Mouse (Mus musculus): ENCODE results near the gene Nemp1. TPM values are rescaled to one million over a fixed set of nuclear protein-coding genes. Genes with fewer than 3 reads are reported as not detected.

The Nemp1 gene
- polyA plus RNA-seq, 1 experiment from 2014 or later: 9.3 TPM

DNA sequence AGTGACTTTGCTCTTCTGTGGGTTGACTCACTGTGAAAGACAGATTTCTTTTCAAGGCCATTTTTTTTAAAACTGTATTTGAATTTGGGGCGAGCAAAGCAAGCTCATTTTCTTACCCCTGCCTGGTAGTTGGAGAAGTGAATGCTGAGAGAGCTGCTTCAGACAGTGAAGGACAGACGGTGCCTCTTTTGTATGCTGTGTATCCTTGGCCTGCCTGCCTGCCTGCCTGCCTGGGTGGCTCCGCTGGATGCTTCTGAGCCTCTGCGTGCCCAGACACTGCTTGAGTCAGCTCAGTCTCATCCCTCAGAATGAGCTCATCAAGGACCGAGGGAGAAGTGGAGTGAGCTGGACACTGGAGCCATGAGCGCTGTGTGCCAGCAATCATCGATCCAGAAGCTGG is 32.3 kb downstream of the Nemp1 start:
- Histone ChIP-seq H3K36me3 (ENCODE audit: control insufficient read depth, insufficient read depth, low read length) (no peaks in the 10 kb centered on the region), H3K27ac (ENCODE audit: low read depth, low read length) (no peak overlapping the region), H3K9me3 (ENCODE audit: control insufficient read depth, low read length) (no peaks in the 10 kb centered on the region), H3K4me2 (replicated peaks; ENCODE audit: low read depth, low read length) (no peak overlapping the region), H3K9ac (ENCODE audit: low read depth, low read length) (no peak overlapping the region), H3K27me3 (ENCODE audit: control insufficient read depth, insufficient read depth, low read length) (no peaks in the 10 kb centered on the region), H3K4me1 (replicated peaks; ENCODE audit: control insufficient read depth, insufficient read depth, low read length) (no peaks in the 10 kb centered on the region), H3K4me3 (ENCODE audit: low read depth, low read length) (no peak overlapping the region)
- no peak for ATAC-seq (ENCODE audit: low FRiP score)
- 95% methylated on average over 7 of the region's 7 CpGs for WGBS
- no peak for DNase-seq (ENCODE audit: low spot score)

- H3K4me2 ChIP-seq (replicated peaks; ENCODE audit: low read depth, low read length): no peak overlapping the region
- no peak overlapping the region for H3K27ac ChIP-seq (ENCODE audit: low read depth, low read length)
- H3K36me3 ChIP-seq (ENCODE audit: control insufficient read depth, insufficient read depth, low read length): no peaks in the 10 kb centered on the region
- DNase-seq (ENCODE audit: low spot score) (peak; percentile 12), ATAC-seq (ENCODE audit: low FRiP score) (no peak)
- WGBS: 43% methylated on average over 4 of the region's 4 CpGs
- H3K4me1 ChIP-seq (replicated peaks; ENCODE audit: control insufficient read depth, insufficient read depth, low read length): no peaks in the 10 kb centered on the region
- no peak overlapping the region for H3K9ac ChIP-seq (ENCODE audit: low read depth, low read length)
- H3K4me3 ChIP-seq (ENCODE audit: low read depth, low read length): no peak overlapping the region
- H3K9me3 ChIP-seq (ENCODE audit: control insufficient read depth, low read length): no peaks in the 10 kb centered on the region
- no peaks in the 10 kb centered on the region for H3K27me3 ChIP-seq (ENCODE audit: control insufficient read depth, insufficient read depth, low read length)
Observed at GRCm38 (mm10) chr10:127703299-127703698, 36.6 kb downstream of the Nemp1 start.

- no peak for DNase-seq (ENCODE audit: low spot score)
- Histone ChIP-seq H3K36me3 (ENCODE audit: control insufficient read depth, insufficient read depth, low read length) (no peaks in the 10 kb centered on the region), H3K9me3 (ENCODE audit: control insufficient read depth, low read length) (no peaks in the 10 kb centered on the region), H3K4me3 (ENCODE audit: low read depth, low read length) (no peak overlapping the region), H3K9ac (ENCODE audit: low read depth, low read length) (no peak overlapping the region), H3K4me2 (replicated peaks; ENCODE audit: low read depth, low read length) (no peak overlapping the region), H3K27me3 (ENCODE audit: control insufficient read depth, insufficient read depth, low read length) (no peaks in the 10 kb centered on the region), H3K4me1 (replicated peaks; ENCODE audit: control insufficient read depth, insufficient read depth, low read length) (no peaks in the 10 kb centered on the region), H3K27ac (ENCODE audit: low read depth, low read length) (no peak overlapping the region)
- 83% methylated on average over 2 of the region's 2 CpGs for whole genome bisulfite sequencing
- ATAC-seq (ENCODE audit: low FRiP score): no peak
Observed at GRCm38 (mm10) chr10:127704293-127704692, 37.6 kb downstream of the Nemp1 start.

GRCm38 (mm10) chr10:127704766-127705220 is 38.1 kb downstream of the Nemp1 start, which contains the start of gene Myo1a:
TSS of gene Myo1a (plus strand) at chr10:127705170.
- no peak within 1 kb of the TSS for H3K4me3 ChIP-seq (ENCODE audit: low read depth, low read length)
- no peaks in the 10 kb centered on the region for H3K36me3 ChIP-seq (ENCODE audit: control insufficient read depth, insufficient read depth, low read length)
- 57% methylated on average over 2 of the region's 2 CpGs for WGBS
- DNase-seq (ENCODE audit: low spot score) (no peak), ATAC-seq (ENCODE audit: low FRiP score) (no peak)
- H3K4me2 ChIP-seq (replicated peaks; ENCODE audit: low read depth, low read length): no peak within 1 kb of the TSS
- no peak within 1 kb of the TSS for H3K9ac ChIP-seq (ENCODE audit: low read depth, low read length)
- H3K27ac ChIP-seq (ENCODE audit: low read depth, low read length): no peak within 1 kb of the TSS
- no peaks in the 10 kb centered on the region for H3K27me3 ChIP-seq (ENCODE audit: control insufficient read depth, insufficient read depth, low read length)
- no peaks in the 10 kb centered on the region for H3K4me1 ChIP-seq (replicated peaks; ENCODE audit: control insufficient read depth, insufficient read depth, low read length)
- no peaks in the 10 kb centered on the region for H3K9me3 ChIP-seq (ENCODE audit: control insufficient read depth, low read length)

GRCm38 (mm10) chr10:127705783-127706182 is 39.1 kb downstream of the Nemp1 start:
- WGBS: 91% methylated on average over 4 of the region's 4 CpGs
- Histone ChIP-seq H3K36me3 (ENCODE audit: control insufficient read depth, insufficient read depth, low read length) (no peaks in the 10 kb centered on the region), H3K4me1 (replicated peaks; ENCODE audit: control insufficient read depth, insufficient read depth, low read length) (no peaks in the 10 kb centered on the region), H3K27ac (ENCODE audit: low read depth, low read length) (no peak overlapping the region), H3K4me2 (replicated peaks; ENCODE audit: low read depth, low read length) (no peak overlapping the region), H3K9me3 (ENCODE audit: control insufficient read depth, low read length) (no peaks in the 10 kb centered on the region), H3K4me3 (ENCODE audit: low read depth, low read length) (no peak overlapping the region), H3K9ac (ENCODE audit: low read depth, low read length) (no peak overlapping the region), H3K27me3 (ENCODE audit: control insufficient read depth, insufficient read depth, low read length) (no peaks in the 10 kb centered on the region)
- DNase-seq (ENCODE audit: low spot score) (no peak), ATAC-seq (ENCODE audit: low FRiP score) (no peak)

- Histone ChIP-seq H3K9me3 (ENCODE audit: control insufficient read depth, low read length) (no peaks in the 10 kb centered on the region), H3K27ac (ENCODE audit: low read depth, low read length) (no peak overlapping the region), H3K4me1 (replicated peaks; ENCODE audit: control insufficient read depth, insufficient read depth, low read length) (no peaks in the 10 kb centered on the region), H3K9ac (ENCODE audit: low read depth, low read length) (no peak overlapping the region), H3K4me3 (ENCODE audit: low read depth, low read length) (no peak overlapping the region), H3K4me2 (replicated peaks; ENCODE audit: low read depth, low read length) (no peak overlapping the region), H3K27me3 (ENCODE audit: control insufficient read depth, insufficient read depth, low read length) (no peaks in the 10 kb centered on the region), H3K36me3 (ENCODE audit: control insufficient read depth, insufficient read depth, low read length) (no peaks in the 10 kb centered on the region)
- no peak for DNase-seq (ENCODE audit: low spot score)
- no peak for ATAC-seq (ENCODE audit: low FRiP score)
- 90% methylated on average over 7 of the region's 7 CpGs for WGBS
Observed at GRCm38 (mm10) chr10:127707721-127708120, 41.0 kb downstream of the Nemp1 start.

GRCm38 (mm10) chr10:127708850-127709370 is 42.2 kb downstream of the Nemp1 start:
- Histone ChIP-seq H3K4me2 (replicated peaks; ENCODE audit: low read depth, low read length) (no peak overlapping the region), H3K9me3 (ENCODE audit: control insufficient read depth, low read length) (no peaks in the 10 kb centered on the region), H3K36me3 (ENCODE audit: control insufficient read depth, insufficient read depth, low read length) (no peaks in the 10 kb centered on the region), H3K9ac (ENCODE audit: low read depth, low read length) (no peak overlapping the region), H3K4me3 (ENCODE audit: low read depth, low read length) (no peak overlapping the region), H3K27me3 (ENCODE audit: control insufficient read depth, insufficient read depth, low read length) (no peaks in the 10 kb centered on the region), H3K4me1 (replicated peaks; ENCODE audit: control insufficient read depth, insufficient read depth, low read length) (no peaks in the 10 kb centered on the region), H3K27ac (ENCODE audit: low read depth, low read length) (no peak overlapping the region)
- ATAC-seq (ENCODE audit: low FRiP score) (no peak), DNase-seq (ENCODE audit: low spot score) (no peak)
- 84% methylated on average over 3 of the region's 3 CpGs for WGBS

GRCm38 (mm10) chr10:127710331-127710730 is 43.6 kb downstream of the Nemp1 start:
- Histone ChIP-seq H3K36me3 (ENCODE audit: control insufficient read depth, insufficient read depth, low read length) (no peaks in the 10 kb centered on the region), H3K9me3 (ENCODE audit: control insufficient read depth, low read length) (no peaks in the 10 kb centered on the region), H3K4me1 (replicated peaks; ENCODE audit: control insufficient read depth, insufficient read depth, low read length) (no peaks in the 10 kb centered on the region), H3K4me3 (ENCODE audit: low read depth, low read length) (no peak overlapping the region), H3K27ac (ENCODE audit: low read depth, low read length) (no peak overlapping the region), H3K9ac (ENCODE audit: low read depth, low read length) (no peak overlapping the region), H3K4me2 (replicated peaks; ENCODE audit: low read depth, low read length) (no peak overlapping the region), H3K27me3 (ENCODE audit: control insufficient read depth, insufficient read depth, low read length) (no peaks in the 10 kb centered on the region)
- ATAC-seq (ENCODE audit: low FRiP score) (no peak), DNase-seq (ENCODE audit: low spot score) (no peak)
- 84% methylated on average over 13 of the region's 13 CpGs for WGBS

- 75% methylated on average over 6 of the region's 6 CpGs for WGBS
- H3K36me3 ChIP-seq (ENCODE audit: control insufficient read depth, insufficient read depth, low read length): no peaks in the 10 kb centered on the region
Observed at GRCm38 (mm10) chr10:127712736-127713135, 46.0 kb downstream of the Nemp1 start.

More at GRCm38 (mm10) chr10:127712736-127713135, 46.0 kb downstream of the Nemp1 start:
- ATAC-seq (ENCODE audit: low FRiP score) (no peak), DNase-seq (ENCODE audit: low spot score) (no peak)
- Histone ChIP-seq H3K9ac (ENCODE audit: low read depth, low read length) (no peak overlapping the region), H3K9me3 (ENCODE audit: control insufficient read depth, low read length) (no peaks in the 10 kb centered on the region), H3K4me3 (ENCODE audit: low read depth, low read length) (no peak overlapping the region), H3K27me3 (ENCODE audit: control insufficient read depth, insufficient read depth, low read length) (no peaks in the 10 kb centered on the region), H3K4me1 (replicated peaks; ENCODE audit: control insufficient read depth, insufficient read depth, low read length) (no peaks in the 10 kb centered on the region), H3K4me2 (replicated peaks; ENCODE audit: low read depth, low read length) (no peak overlapping the region), H3K27ac (ENCODE audit: low read depth, low read length) (no peak overlapping the region)

All from hindbrain, embryonic 11.5 days (tissue).